Mouse (Mus musculus): Measurements from ENCODE around the gene Nfkbid.

Nfkbid gene

DNA sequence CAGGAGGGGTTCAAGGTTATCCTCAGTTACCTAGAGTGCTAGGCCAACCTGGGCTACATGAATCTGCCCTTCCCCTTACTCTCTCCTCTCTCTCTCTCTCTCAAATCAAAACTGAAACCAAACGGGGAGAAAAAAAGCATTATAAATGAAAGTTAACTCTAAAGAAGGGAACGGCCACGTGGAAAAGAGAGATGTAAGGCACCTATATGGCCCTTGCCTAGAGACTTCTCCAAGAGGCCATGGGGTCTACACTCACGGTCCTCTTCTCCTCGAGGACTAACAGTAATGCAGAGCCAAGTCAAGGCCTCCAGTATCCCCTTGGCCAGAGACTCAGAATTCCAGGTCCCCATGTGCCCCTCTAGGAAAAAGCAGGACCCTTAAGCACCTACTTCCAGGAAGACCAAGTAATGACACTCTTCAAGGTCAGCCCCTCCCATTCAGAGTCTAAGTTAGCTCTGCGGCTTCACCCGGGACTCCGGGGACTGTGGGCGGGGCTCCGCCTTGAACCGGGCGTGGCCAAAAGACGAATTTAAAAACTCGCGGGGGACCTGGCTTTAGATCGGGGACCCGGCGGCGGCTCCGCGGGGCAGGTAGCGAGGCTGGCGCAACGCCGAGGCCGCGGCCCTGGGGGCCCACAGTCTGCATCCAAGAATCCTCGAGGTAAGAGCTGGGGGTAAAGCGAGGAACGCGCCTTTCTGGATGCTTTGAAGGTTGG, at the start of gene Nfkbid:
Nfkbid (plus strand) TSS at position 558 of the 715 bp plus-strand sequence.
- DNase-seq (ENCODE audit: low read depth in 2 of 2, low spot score in 2 of 2) = peak; percentile 75 to 77

DNA sequence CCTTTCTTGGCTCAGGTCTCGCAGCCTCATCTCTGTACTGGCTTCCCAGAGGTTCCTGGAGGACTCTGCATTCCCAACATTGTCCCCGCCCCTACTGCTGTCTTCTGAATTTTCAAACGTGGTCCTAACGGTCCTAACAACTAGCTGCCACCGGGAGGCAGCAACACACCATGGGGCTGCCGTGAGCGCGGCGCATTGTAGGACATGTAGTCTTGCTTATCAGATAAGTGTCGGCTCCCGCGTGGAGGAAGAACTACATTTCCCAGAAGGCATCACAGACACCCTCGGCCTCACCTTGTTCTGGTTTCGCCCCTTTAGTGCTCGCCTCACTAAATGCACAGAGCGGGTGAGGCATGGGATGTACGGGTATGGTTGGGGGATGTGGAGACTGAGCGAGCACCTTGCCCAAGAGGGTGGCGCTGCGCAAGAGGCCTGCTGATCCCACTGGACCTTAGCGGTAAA, 48.0 kb upstream of the Nfkbid start:
- DNase-seq (ENCODE audit: low read depth in 2 of 2, low spot score in 2 of 2) = peak; percentile 88

GRCm38 (mm10) chr7:30380061-30380460, 41.5 kb upstream of the Nfkbid start:
- no peak for DNase-seq (ENCODE audit: low read depth in 2 of 2, low spot score in 2 of 2)

- no peak for DNase-seq (ENCODE audit: low read depth in 2 of 2, low spot score in 2 of 2)
Observed at GRCm38 (mm10) chr7:30384106-30384505, 37.4 kb upstream of the Nfkbid start.

DNA sequence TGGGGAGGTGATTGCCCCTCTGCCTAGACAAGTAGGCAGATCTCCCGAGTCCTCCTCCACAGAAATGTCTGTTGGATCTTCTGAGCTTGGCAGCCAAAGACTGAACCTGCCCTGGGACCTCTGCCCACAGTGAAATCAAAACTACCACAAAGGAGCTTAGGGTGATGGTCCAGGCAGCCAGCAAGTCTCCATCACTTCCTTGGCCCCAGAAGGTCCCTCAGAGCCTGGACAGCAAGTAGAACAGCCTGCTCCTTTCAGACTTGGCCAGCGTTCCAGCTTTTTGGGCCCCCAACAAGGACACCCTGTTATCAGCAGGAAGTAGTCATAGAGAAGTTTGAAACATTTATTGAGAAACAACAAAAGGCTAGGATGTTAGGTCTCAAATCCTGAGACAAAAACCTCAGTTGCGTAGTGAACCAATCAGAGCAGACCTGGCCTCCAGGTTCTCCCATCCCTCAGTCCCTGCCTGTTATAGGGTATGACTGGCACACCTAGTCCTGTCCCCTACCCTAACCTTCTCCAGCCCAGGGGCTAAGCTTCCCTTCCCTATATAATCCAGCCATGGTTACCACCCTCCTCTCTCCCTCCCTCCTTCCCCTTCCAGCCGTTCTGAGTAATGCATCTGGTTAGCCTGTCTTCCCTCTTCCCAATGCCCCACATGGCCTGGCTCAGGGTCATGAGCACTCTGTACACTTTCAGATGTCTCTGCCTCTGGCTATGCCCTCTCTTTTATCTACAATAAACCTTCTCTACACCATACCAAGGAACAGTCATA, 28.6 kb upstream of the Nfkbid start:
- DNase-seq (ENCODE audit: low read depth in 2 of 2, low spot score in 2 of 2) = no peak

- DNase-seq (ENCODE audit: low read depth in 2 of 2, low spot score in 2 of 2) = peak in 1 of 2 experiments; percentile 18
Observed at GRCm38 (mm10) chr7:30393631-30394030, 27.9 kb upstream of the Nfkbid start.

DNA sequence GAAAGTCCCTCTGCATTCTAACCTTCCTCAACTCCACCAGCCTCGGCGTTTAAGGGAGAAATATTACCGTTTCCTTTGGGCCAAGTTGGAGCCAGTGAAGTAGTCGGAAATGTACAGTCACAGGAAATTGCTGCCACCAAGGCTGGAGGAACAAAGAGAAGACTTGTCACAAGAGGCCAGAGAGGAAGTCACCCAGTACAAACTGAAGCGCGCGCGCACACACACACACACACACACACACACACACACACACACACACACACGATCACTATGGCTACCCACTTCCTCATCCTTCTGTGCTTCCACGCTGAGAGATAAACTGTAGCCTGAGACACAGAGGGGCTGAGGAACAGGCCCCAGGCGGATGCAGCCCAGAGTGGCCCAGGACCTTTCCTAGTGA, 27.2 kb upstream of the Nfkbid start:
- DNase-seq (ENCODE audit: low read depth in 2 of 2, low spot score in 2 of 2) = peak; percentile 74 to 75

- peak; percentile 37 to 42 for DNase-seq (ENCODE audit: low read depth in 2 of 2, low spot score in 2 of 2)
Observed at GRCm38 (mm10) chr7:30394871-30395270, 26.7 kb upstream of the Nfkbid start.

DNA sequence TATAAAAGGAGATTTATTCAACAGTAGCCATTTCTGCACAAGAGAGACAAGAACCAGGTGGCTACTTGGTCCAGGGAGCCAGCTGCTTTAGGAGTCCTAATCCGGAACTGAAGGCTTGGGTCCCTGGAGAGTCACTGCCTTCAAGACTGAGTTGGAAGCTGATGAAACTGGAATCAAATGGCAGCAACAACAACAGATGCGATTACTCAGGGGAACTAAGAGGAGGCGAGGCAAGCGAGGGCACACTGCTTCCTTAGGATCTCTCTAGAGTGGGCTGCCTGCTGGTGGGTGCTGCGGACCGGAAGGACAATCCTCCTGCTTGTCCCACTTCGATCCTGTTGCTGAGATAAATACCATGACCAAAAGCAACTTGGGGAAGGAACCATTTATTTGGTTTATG, 21.9 kb upstream of the Nfkbid start:
- no peak for DNase-seq (ENCODE audit: low read depth in 2 of 2, low spot score in 2 of 2)

- DNase-seq (ENCODE audit: low read depth in 2 of 2, low spot score in 2 of 2) = no peak
Observed at GRCm38 (mm10) chr7:30402343-30402742, 19.2 kb upstream of the Nfkbid start.

DNA sequence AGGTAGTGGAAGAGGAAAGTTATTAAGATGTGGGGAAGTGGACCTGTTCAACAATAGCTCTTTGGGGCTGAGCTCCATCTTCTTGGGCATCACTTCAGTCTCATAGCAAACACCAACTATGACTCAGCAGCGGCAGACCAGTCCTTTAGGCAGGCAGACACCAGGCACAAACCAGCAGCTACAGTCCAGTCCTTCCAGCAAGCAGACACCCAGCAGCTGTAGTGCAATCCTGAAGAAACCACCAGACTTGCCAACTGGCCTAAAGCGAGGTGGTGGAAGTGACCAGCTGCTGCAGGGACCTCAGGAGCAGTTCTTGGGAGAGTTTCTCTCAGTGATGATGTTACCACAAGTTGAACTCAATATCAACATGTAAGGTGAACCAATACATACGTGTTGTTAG, 12.9 kb upstream of the Nfkbid start:
- no peak for DNase-seq (ENCODE audit: low read depth in 2 of 2, low spot score in 2 of 2)

DNA sequence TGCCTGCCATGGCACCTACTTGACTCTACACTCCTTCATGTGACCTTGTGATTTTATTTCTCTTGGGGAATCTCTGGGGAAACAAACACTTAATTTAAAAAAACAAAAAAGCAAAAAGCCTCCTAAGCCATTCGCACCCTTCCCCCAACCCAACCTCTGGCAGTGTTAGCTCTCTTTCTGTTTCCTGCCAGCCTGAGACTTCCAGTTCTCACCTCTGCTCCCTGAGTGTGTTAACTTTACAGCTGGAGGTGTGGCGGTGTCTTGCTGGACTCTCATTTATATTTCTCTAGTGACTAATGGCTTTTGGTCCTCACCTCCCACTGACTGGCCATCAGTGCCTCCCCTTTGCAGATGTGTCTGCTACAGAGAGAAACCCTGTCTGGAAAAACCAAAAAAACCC, 11.7 kb upstream of the Nfkbid start:
- no peak for DNase-seq (ENCODE audit: low read depth in 2 of 2, low spot score in 2 of 2)

DNA sequence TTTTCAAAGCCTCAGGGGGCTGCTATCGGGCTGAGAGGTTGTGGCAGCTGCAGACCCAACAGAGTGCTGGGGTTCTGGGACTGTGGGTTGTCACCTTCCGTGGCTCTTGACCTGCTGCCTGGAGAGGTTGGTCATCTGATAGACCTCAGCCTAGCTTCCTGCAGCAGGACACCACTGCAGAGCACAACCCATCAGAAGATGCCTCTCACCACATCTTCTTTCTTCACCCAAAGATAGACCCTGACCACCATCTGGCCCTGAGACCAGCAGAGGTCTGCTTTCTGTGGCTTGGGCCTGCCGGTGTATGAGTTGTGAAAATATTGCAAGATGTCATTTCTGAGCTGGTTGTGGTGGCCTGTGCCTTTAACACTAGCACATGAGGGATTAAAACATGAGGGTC, 10.5 kb upstream of the Nfkbid start:
- no peak for DNase-seq (ENCODE audit: low read depth in 2 of 2, low spot score in 2 of 2)

GRCm38 (mm10) chr7:30412735-30413147, 8.8 kb upstream of the Nfkbid start:
- no peak for DNase-seq (ENCODE audit: low read depth in 2 of 2, low spot score in 2 of 2)

GRCm38 (mm10) chr7:30413596-30413995, 7.9 kb upstream of the Nfkbid start, which contains the start of gene Tyrobp:
Tyrobp (plus strand) TSS chr7:30413760.
- no peak for DNase-seq (ENCODE audit: low read depth in 2 of 2, low spot score in 2 of 2)

GRCm38 (mm10) chr7:30417856-30418255, 3.7 kb upstream of the Nfkbid start:
- DNase-seq (ENCODE audit: low read depth in 2 of 2, low spot score in 2 of 2) = peak; percentile 43 to 58

DNA sequence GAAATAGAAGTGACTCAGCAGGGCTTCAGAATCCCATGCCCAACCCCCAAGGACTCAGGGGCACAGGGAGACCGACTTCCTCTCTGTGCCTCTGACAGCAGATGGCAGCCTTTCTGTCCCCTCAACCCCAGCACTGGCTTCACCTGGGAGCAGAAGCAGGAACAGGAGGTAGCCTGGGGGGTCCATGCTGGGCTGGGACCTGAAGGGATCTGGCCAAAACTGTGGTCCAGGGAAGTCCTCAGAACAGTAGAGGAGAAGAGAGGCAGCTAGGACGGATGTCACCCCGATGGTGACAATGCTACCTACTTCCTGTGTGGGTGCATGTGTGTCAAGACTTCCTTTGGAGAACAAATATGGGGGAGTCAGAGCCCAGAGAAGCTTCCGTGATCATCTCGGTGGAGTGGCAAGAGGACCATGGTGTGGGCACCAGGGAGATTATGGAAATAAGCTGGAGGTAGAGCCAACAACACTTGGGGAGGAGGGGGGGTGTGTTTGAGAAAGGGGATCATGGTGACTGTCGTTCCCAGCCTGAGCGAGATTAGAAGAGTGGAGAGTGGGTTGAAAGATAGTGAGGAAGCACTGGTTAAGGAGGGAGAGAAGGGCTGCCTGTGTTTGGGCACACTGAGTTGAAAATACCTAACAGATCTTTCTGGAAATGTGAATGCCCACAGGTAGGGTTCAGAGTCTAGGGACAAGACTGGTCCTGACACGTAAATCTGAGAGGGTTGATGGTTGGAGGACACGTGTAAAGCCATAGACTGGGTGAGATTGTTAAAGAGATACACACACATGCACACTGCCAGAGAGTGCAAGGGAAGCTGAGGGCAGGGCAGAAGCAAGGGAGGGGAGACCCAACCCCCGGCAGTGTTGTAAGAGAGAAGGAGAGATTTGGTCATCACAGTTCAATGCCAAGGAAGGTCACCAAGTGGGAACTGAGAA, 1.7 kb upstream of the Nfkbid start, which contains the start of gene Hcst:
Hcst (minus strand) TSS at position 294 of the 939 bp plus-strand sequence.
- DNase-seq (ENCODE audit: low read depth in 2 of 2, low spot score in 2 of 2) = peak; percentile 40 to 58

DNA sequence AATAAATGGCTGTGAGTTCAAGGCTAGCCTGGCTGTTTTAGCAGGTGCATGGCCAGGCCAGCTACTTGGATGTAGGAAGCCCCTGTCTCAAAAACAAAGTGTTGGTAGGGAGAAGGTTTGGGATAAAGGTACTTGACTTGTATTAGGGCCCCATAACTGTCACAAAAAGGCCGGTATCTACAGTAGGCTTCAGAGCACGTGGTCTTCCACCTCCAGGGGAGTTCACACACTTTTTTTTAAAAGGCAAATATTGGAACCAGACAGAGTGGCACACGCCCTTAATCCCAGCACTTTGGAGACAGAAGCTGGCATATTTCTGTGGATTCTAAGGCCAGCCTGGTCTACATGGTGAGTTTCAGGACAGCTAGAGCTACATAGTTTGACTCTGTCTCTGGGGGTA, 859 bp upstream of the Nfkbid start:
- no peak for DNase-seq (ENCODE audit: low read depth in 2 of 2, low spot score in 2 of 2)

DNA sequence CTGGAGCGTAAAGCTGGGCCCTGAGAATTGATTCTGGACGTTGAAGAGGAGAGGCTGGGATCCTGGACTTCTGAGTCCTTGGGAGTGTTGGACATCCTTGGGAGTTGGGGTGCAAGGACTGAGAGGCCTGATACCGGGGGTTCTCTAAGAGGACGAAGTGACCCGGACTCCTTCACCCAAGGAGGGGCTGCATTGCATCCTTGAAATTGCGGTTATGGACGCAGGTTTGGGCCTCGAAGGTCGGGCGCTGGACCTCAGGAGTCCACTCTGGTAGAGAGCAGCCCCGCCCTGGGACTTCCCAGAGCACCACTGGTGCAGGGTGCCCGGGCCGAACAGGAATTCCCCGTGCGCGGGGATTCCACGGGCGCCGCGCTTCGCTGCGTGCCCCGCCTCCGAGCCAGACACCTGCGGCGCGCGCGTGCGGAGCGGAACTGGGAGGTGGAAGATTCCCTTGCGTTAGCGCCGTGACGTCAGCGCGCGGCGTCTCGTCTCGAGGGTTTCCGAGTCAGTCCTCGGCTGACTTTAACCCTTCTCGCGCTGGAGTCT, 431 bp downstream of the Nfkbid start:
- DNase-seq (ENCODE audit: low read depth in 2 of 2, low spot score in 2 of 2) = peak; percentile 88 to 93

GRCm38 (mm10) chr7:30422560-30422959, 1.0 kb downstream of the Nfkbid start:
- DNase-seq (ENCODE audit: low read depth in 2 of 2, low spot score in 2 of 2) = peak in 1 of 2 experiments; percentile 43
